Mouse (Mus musculus): ENCODE measurements around the gene Olfr111.

DNA sequence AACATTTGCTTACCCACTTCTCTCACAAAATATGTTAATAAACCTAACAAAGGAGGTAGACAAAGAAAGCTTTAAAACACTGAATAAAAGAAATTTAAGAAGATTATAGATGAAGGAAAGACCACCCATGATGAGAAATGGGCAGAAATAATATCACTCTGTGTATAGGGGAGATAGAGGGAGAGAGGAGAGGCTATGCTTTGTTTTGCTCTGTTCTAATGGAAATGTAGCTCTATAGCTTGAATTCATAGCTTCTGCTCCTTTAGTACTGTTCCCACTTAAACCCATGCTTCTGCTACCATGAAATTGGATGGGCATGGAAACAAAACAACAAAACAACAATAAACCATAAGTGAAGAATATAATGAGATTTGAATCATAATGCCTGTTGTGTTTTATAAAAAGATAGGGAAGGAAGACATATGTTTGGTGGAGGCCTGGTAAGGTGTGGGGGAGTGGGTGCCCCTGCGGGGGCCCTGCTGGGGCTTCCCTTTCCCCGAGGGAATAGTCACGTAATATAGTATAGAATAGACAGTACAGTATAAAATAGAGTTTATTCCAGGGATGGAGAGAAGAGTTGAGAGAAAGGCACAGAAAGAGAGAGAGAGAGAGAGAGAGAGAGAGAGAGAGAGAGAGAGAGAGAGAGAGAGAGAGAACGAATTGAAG lies 33.8 kb downstream of the Olfr111 start:
- no peak for TF ChIP-seq POLR2A (IDR thresholded peaks at IDR 0.05; ENCODE audit: control insufficient read depth, low read depth, low read length)
- no peak for TF ChIP-seq CTCF (IDR thresholded peaks at IDR 0.05; ENCODE audit: control insufficient read depth, insufficient read depth, insufficient replicate concordance, low read depth, low read length)

All from testis, adult 2 months (tissue).